Mouse (Mus musculus) urinary bladder, adult 18-20 months (tissue): ENCODE results near the gene Ptger3.

Source experiments
- DNase-seq, 2 experiments: peaks; one replicate each; pipeline ENCODE4 v3.0.0; 2022; ENCODE audit warnings: low spot score in 2 of 2, mixed read lengths in 2 of 2

Gene Ptger3

GRCm38 (mm10) chr3:157582626-157583405, 16.1 kb downstream of the Ptger3 start:
- DNase-seq: no peak

GRCm38 (mm10) chr3:157597837-157598379, 31.2 kb downstream of the Ptger3 start:
- DNase-seq: no peak

- no peak for DNase-seq
Measured at GRCm38 (mm10) chr3:157604684-157605410, 38.2 kb downstream of the Ptger3 start.

DNA sequence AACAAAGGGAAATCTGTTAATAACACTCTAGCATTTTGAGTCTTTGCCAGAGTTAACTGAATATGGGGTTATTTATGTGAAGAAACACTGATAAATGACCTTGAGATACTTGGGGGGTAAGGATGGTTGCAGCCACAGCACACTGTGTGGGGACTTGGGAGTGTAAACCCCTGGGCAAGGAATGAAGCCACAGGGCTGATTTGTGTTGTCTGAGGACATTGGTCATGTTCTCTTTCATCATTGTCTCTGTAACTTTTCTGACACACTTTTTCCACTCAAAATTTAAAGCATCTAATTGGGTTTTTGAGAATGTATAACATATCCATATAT, 38.7 kb downstream of the Ptger3 start:
- no peak for DNase-seq

- DNase-seq: no peak
Measured at GRCm38 (mm10) chr3:157613542-157613941, 46.9 kb downstream of the Ptger3 start.

DNA sequence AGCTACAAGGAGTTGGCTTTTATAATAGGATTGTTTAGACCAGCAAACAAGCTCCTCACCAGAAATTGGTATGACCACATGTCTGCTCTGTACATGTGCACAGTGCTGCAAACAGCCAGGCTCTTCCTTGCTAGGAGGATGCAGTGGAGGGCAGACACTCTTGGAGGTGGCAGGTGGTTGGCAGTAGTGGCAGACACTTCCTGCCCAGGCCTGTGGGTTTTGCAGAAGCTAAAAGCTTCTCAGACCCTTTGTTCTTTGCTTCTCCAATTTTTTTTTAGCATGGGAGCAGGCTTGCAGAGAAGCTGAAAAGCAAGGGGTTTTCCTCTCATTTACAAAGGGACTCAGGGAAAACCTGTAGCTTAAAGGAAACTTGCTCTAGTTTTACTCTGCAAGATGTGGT, 50.3 kb downstream of the Ptger3 start:
- no peak for DNase-seq

- DNase-seq: no peak
Measured at GRCm38 (mm10) chr3:157627407-157627806, 60.7 kb downstream of the Ptger3 start.

DNA sequence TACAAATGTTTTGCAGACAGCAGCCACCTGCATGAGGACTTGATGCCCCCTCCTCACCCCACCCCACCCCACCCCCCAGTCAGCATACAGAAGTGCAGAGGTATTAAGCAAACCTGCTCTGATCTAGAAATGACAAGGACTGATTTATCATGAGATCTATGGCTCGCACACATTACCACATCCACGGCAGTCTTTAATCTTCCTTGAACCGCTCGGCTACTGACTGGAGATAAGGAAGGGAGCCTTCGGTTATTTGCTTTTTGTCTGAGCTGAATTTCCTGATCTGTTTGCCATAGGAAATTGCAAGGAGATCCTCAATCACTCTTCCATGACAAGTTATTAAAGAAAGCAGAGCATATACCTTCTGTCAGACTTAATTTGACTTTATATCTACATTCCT, 64.0 kb downstream of the Ptger3 start:
- no peak for DNase-seq

DNA sequence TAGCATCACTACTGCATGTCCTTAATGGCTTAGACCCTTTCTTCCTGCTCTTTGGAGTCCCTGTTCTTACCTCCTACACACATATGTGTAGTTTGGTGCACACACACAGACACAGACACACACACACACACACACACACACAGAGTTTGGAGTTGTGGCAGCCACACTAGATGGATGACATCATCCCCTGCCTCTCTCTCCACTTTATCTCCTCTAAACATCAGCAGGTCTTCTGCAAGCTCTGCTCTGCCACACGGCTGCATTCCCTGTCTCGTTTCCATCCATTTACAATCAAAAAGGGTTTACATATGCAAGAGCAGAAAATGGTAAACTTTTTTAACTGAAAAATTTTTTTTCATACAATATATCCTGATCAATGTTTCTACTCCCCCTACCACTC, 64.7 kb downstream of the Ptger3 start:
- no peak for DNase-seq

- DNase-seq: no peak
Measured at GRCm38 (mm10) chr3:157634431-157634830, 67.7 kb downstream of the Ptger3 start.

GRCm38 (mm10) chr3:157635713-157636112, 69.0 kb downstream of the Ptger3 start:
- DNase-seq: no peak

- DNase-seq: no peak
Measured at GRCm38 (mm10) chr3:157636887-157637286, 70.2 kb downstream of the Ptger3 start.

- DNase-seq: no peak
Measured at GRCm38 (mm10) chr3:157637341-157637740, 70.6 kb downstream of the Ptger3 start.

GRCm38 (mm10) chr3:157641634-157642033, 74.9 kb downstream of the Ptger3 start:
- DNase-seq: no peak

DNA sequence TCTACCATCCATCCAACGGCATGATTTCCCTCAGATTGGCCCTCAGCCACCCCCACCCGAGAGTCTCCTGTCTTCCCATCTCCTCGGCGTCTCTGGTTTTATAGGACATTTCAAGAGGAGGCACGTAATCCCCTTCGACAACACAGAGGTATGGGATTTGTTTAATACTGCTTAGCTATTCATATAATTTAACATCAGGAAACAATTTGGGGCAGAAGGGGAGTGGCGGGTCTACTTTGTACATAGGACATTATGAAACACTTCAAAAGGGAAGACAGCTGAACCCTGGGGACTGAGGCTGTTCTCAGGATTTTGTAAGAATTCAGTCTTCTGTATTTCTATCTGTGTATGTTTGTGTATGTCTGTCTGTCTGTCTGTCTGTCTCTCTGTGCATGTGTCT, 94.9 kb downstream of the Ptger3 start:
- DNase-seq: no peak

DNA sequence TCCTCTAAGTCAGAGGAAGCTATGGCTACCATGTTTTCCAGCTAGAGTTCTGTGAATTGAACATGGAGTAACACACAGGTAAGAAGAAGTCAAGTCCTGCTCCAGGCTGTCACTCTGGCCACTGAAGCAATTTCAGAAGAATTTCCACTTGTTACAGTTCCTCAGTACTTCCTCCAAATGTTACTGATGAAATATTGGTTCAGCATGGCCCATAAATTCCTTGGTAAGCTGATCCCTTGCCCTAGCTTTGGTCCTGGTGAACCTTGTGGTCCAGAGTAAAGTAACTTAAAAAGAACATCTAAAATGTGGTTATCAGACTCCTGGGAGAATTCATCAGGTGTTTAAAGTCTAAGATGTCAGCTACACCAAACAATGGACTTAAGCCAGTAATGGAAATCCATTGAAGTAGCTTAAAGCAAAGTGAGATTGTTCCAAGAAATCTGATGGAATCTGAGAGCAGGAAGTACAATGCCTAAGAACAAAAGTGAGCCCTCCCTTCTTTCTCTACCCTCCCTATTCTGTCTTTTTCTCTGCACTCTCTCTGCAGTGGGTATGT, 97.9 kb downstream of the Ptger3 start:
- DNase-seq: no peak

DNA sequence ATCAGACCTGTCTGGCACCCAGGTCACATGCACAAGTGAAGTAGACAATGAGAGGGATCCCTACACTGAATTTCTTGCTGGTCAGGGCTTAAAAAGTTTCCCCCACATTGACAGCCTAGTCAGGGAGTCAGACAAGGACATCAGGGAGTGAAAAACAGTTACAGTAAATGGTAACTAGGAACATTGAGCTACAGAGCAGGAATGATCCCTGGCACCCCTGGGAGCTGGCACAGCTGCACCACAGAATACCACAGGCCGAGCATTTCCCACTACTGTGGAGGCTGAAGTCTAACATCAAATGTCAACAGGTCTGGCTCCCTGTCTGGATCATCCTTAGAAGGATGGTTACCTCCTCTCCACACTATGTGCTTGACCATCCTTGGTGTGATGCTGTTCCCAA, 98.8 kb downstream of the Ptger3 start:
- no peak for DNase-seq

- no peak for DNase-seq
Measured at GRCm38 (mm10) chr3:157666142-157666541, 99.5 kb downstream of the Ptger3 start.

DNA sequence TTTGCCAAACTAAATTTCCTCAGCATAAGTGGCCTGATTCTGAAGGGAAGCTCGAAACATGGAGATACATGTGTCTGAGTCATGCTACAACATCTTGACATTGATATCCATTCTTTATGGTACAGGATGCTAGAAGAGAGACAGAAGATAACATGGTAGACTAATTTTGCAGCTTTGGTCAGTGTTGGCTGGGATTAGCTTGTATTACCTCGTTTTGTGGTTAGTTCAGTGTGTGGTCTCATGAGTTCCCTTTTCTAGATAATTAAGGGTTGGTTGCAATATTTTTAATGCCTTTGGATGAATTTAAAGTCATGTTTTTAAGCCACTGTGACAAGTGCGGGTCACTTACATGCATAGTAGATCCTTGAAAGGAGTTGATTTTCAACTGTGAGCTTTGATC, 119.4 kb downstream of the Ptger3 start:
- no peak for DNase-seq

DNA sequence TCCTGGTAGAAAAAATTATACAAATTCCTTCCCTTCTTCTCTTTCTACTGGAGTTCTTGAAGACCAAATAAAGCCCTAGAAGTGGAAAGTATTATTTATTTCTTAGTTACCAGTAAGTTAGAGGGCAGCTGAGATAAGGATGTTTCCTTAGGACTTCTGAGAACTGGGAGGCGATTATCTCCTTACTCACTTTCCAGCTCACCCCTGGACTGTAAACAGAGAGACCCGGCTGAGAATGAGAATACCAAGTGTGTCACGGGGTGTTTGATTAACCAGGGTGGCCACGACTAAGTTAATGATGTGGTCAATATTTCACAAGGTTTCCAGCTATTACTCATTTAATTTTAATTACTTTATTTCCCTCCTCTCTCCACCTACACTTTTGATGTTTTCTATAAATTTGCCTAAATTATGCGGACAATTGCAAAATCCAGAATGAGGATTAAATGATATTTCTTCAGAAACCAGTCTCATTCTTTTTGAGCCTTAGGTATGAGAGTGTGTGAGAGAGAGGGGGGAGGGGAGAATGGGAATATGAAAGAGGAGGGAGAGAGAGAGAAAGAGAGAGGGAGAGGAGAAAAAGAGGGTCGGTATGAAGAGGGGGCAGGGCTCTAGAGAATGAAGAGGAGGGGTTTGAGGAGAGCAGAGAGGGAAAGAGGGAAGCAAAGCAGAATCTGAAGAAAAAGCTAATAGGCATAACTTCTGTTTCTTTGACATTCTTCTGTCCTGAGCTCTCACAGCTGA, 121.9 kb downstream of the Ptger3 start:
- DNase-seq: no peak
